Mouse (Mus musculus): ENCODE measurements around the gene Gm3002. TPM values are rescaled to one million over a fixed set of nuclear protein-coding genes. Genes with fewer than 3 reads are reported as not detected.
"Not testable (repeated sequence)": the region's sequence is repeated elsewhere in the genome, so short reads cannot be mapped to it uniquely, and the experiment has no call there.

Gm3002 gene
- 0.05 TPM in 1 of 2 replicates, not detected in the other for polyA plus RNA-seq (2015; fragmentation: Nextera tagmentation; extraction: Ambion mirVana)

DNA sequence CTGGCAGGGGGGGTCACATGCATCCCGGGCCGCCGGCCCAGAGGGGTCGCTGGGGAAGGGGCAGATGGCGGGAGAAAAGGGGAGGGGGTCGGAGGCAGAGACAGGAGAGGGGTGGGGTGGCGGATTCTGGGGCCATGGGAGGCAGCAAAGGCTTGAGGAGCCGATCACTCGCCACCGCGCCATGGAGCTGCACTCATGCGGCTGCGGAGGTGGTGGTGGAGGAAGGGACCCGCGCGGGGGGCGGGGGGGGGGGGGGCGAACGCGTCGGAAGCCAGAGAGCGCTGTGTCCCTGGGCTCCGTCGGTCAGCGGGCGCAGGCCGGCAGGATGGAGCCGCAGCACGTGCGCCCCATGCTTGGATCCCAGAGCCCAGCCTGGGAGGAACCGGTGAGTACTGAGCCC lies at the start of gene Gm3002:
Gm3002 (plus strand) TSS at position 301 of the 400 bp plus-strand sequence.
- not testable (repeated sequence) for H3K9ac ChIP-seq; H3K27me3 ChIP-seq; H3K4me2 ChIP-seq; H3K4me3 ChIP-seq (replicated peaks); H3K9me3 ChIP-seq (replicated peaks); H3K27ac ChIP-seq (replicated peaks); ATAC-seq (ENCODE audit: insufficient read depth); H3K36me3 ChIP-seq (replicated peaks); H3K4me1 ChIP-seq (replicated peaks)
- no CpG with 5 or more reads among the region's 31 CpGs for WGBS (ENCODE audit: insufficient replicate concordance)

DNA sequence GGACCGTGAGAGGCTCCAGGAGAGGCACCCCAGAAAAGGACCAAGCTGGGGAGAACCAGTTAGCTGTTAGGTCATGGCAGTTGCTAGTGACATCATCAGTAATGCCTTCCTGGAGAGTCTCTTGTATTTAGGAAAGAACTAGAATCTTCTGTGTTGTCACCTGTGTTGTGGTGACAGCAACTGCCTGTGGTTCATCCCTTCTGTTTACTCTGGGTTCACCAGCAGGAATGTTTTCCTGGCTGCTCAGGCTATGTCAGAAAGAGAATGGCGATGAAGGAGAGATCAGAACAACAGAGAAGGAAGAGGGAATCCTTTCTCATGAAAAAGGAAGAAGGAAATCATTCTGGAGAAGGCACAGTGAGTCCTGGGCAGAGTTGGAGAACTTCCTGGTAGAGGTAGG lies 36.1 kb downstream of the Gm3002 start, which contains the start of gene Gm3033:
Gm3033 (plus strand) TSS at position 301 of the 400 bp plus-strand sequence.
- H3K9ac ChIP-seq; H3K4me2 ChIP-seq; H3K4me3 ChIP-seq (replicated peaks); H3K9me3 ChIP-seq (replicated peaks); H3K4me1 ChIP-seq (replicated peaks); ATAC-seq (ENCODE audit: insufficient read depth); H3K27me3 ChIP-seq; H3K36me3 ChIP-seq (replicated peaks); H3K27ac ChIP-seq (replicated peaks): not testable (repeated sequence)
- no CpG with 5 or more reads among the region's 2 CpGs for WGBS (ENCODE audit: insufficient replicate concordance)

GRCm38 (mm10) chr14:3883872-3884271 lies 74.0 kb downstream of the Gm3002 start, which contains the start of gene Gm2916:
Gene Gm2916, plus strand, starts transcription at chr14:3884172.
- WGBS (ENCODE audit: insufficient replicate concordance) = no CpG with 5 or more reads among the region's 1 CpGs
- H3K9me3 ChIP-seq (replicated peaks); H3K4me2 ChIP-seq; H3K36me3 ChIP-seq (replicated peaks); H3K9ac ChIP-seq; ATAC-seq (ENCODE audit: insufficient read depth); H3K4me3 ChIP-seq (replicated peaks); H3K27me3 ChIP-seq; H3K4me1 ChIP-seq (replicated peaks); H3K27ac ChIP-seq (replicated peaks): not testable (repeated sequence)

GRCm38 (mm10) chr14:3931456-3931855 lies 121.6 kb downstream of the Gm3002 start, which contains the start of gene Gm3029:
Gene Gm3029, plus strand, starts transcription at chr14:3931756.
- not testable (repeated sequence) for H3K9ac ChIP-seq; H3K4me1 ChIP-seq (replicated peaks); H3K9me3 ChIP-seq (replicated peaks); ATAC-seq (ENCODE audit: insufficient read depth); H3K4me2 ChIP-seq; H3K27me3 ChIP-seq; H3K36me3 ChIP-seq (replicated peaks); H3K27ac ChIP-seq (replicated peaks); H3K4me3 ChIP-seq (replicated peaks)
- WGBS (ENCODE audit: insufficient replicate concordance) = 40% methylated on average over 1 of the region's 2 CpGs

DNA sequence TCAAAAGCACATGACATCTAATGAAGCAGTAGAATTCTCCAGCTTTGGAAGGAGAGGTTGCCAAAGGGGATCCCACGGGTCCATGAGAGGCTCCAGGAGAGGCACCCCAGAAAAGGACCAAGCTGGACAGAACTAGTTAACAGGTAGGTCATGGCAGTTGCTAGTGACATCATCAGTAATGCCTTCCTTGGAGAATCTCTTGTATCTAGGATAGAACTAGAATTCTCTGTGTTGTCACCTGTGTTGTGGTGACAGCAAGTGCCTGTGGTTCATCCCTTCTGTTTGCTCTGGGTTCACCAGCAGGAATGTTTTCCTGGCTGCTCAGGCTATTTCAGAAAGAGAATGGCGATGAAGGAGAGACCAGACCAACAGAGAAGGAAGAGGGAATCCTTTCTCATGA lies 153.4 kb downstream of the Gm3002 start, which contains the start of gene Gm3095:
Gm3095 (plus strand) TSS at position 301 of the 400 bp plus-strand sequence.
- WGBS (ENCODE audit: insufficient replicate concordance) = no CpG with 5 or more reads among the region's 2 CpGs
- not testable (repeated sequence) for H3K27ac ChIP-seq (replicated peaks); H3K27me3 ChIP-seq; H3K4me3 ChIP-seq (replicated peaks); H3K9ac ChIP-seq; H3K4me2 ChIP-seq; ATAC-seq (ENCODE audit: insufficient read depth); H3K36me3 ChIP-seq (replicated peaks); H3K4me1 ChIP-seq (replicated peaks); H3K9me3 ChIP-seq (replicated peaks)

DNA sequence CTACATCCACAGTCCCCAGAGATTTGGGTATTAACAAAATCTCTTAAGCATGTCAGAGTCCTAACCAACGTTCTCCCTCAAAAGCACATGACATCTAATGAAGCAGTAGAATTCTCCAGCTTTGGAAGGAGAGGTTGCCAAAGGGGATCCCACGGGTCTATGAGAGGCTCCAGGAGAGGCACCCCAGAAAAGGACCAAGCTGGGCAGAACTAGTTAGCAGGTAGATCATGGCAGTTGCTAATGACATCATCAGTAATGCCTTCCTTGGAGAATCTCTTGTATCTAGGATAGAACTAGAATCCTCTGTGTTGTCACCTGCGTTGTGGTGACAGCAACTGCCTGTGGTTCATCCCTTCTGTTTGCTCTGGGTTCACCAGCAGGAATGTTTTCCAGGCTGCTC lies 188.2 kb downstream of the Gm3002 start, which contains the start of gene Gm3099:
Gm3099 (plus strand) TSS at position 301 of the 400 bp plus-strand sequence.
- not testable (repeated sequence) for H3K36me3 ChIP-seq (replicated peaks); H3K9ac ChIP-seq; H3K4me2 ChIP-seq; H3K27me3 ChIP-seq; ATAC-seq (ENCODE audit: insufficient read depth); H3K4me1 ChIP-seq (replicated peaks); H3K27ac ChIP-seq (replicated peaks); H3K9me3 ChIP-seq (replicated peaks); H3K4me3 ChIP-seq (replicated peaks)
- 56% methylated on average over 1 of the region's 3 CpGs for WGBS (ENCODE audit: insufficient replicate concordance)

Other genes starting within 250 kb of the Gm3002 start
- gene Gm3012, start 175.6 kb upstream of the Gm3002 start, polyA plus RNA-seq (2015; fragmentation: Nextera tagmentation; extraction: Ambion mirVana) = not detected in 2 replicates
- not detected in 2 replicates for gene Gm3020, start 158.0 kb upstream of the Gm3002 start, polyA plus RNA-seq (2015; fragmentation: Nextera tagmentation; extraction: Ambion mirVana)
- gene Gm3043, start 121.3 kb upstream of the Gm3002 start, polyA plus RNA-seq (2015; fragmentation: Nextera tagmentation; extraction: Ambion mirVana) = not detected in 2 replicates
- gene Gm3033, start 36.2 kb downstream of the Gm3002 start, polyA plus RNA-seq (2015; fragmentation: Nextera tagmentation; extraction: Ambion mirVana) = not detected in 2 replicates
- gene Gm2916, start 74.1 kb downstream of the Gm3002 start, polyA plus RNA-seq (2015; fragmentation: Nextera tagmentation; extraction: Ambion mirVana) = not detected in 2 replicates
- gene Gm3029, start 121.7 kb downstream of the Gm3002 start, polyA plus RNA-seq (2015; fragmentation: Nextera tagmentation; extraction: Ambion mirVana) = not detected in 2 replicates
- not detected in 2 replicates for gene Gm3095, start 153.5 kb downstream of the Gm3002 start, polyA plus RNA-seq (2015; fragmentation: Nextera tagmentation; extraction: Ambion mirVana)
- not detected in 2 replicates for gene Gm3099, start 188.3 kb downstream of the Gm3002 start, polyA plus RNA-seq (2015; fragmentation: Nextera tagmentation; extraction: Ambion mirVana)
- not detected in 2 replicates for gene Gm5796, start 213.9 kb downstream of the Gm3002 start, polyA plus RNA-seq (2015; fragmentation: Nextera tagmentation; extraction: Ambion mirVana)

All from liver, embryonic 15.5 days (tissue).